Mouse (Mus musculus) MEL (cell line): Measurements from ENCODE around the gene Zfp319. TPM values are rescaled to one million over a fixed set of nuclear protein-coding genes. Genes with fewer than 3 reads are reported as not detected.
"Not testable (repeated sequence)": the region's sequence is repeated elsewhere in the genome, so short reads cannot be mapped to it uniquely, and the experiment has no call there.

Experiments used
- DNase-seq: peaks from one replicate; pipeline ENCODE4 v3.0.0; 2011; ENCODE audit warnings: low read depth, low spot score
- H3K27ac ChIP-seq: 2 replicates; pipeline ENCODE4 v1.5.1; 2012; ENCODE audit warnings: low read depth, mild to moderate bottlenecking, control low read depth, low read length, moderate library complexity; ENCODE audit not compliant: control insufficient read depth
- H3K27me3 ChIP-seq, 2 experiments: fragments of 150-350 bp in 1 of 2; sonication (generic) in 1 of 2; 2 replicates each; pipeline ENCODE4 v1.6.1; 2012; ENCODE audit warnings: low read length in 2 of 2, mild to moderate bottlenecking in 2 of 2, improper control_type of control experiment in 1 of 2, moderate library complexity in 1 of 2; ENCODE audit not compliant: insufficient read depth in 2 of 2, control insufficient read depth in 1 of 2
- H3K36me3 ChIP-seq, 2 experiments: 2 replicates each; pipeline ENCODE4 v1.6.1; 2012 to 2014; ENCODE audit warnings: low read length in 2 of 2, improper control_type of control experiment in 1 of 2, inconsistent platforms in 1 of 2, mild to moderate bottlenecking in 1 of 2; ENCODE audit not compliant: insufficient read depth in 2 of 2, control insufficient read depth in 1 of 2
- H3K4me1 ChIP-seq, 2 experiments: fragments of 150-350 bp in 1 of 2; sonication (generic) in 1 of 2; 2 replicates each; pipeline ENCODE4 v1.6.1; 2012; ENCODE audit warnings: low read length in 2 of 2, improper control_type of control experiment in 1 of 2, mild to moderate bottlenecking in 1 of 2; ENCODE audit not compliant: insufficient read depth in 2 of 2, control insufficient read depth in 1 of 2
- H3K4me3 ChIP-seq, 2 experiments: fragments of 150-350 bp in 1 of 2; sonication (generic) in 1 of 2; 2 replicates each; pipeline ENCODE4 v1.5.1; 2012; ENCODE audit warnings: low read depth in 2 of 2, low read length in 2 of 2, mild to moderate bottlenecking in 2 of 2, moderate library complexity in 2 of 2, control low read depth in 1 of 2, improper control_type of control experiment in 1 of 2; ENCODE audit not compliant: control insufficient read depth in 1 of 2, insufficient read depth in 1 of 2
- H3K79me2 ChIP-seq: 2 replicates; pipeline ENCODE4 v1.6.1; 2012; ENCODE audit warnings: mild to moderate bottlenecking, low read length, moderate library complexity; ENCODE audit not compliant: control insufficient read depth, poor library complexity, insufficient read depth
- H3K9ac ChIP-seq: 2 replicates; pipeline ENCODE4 v1.6.1; 2012; ENCODE audit warnings: low read depth, mild to moderate bottlenecking, control low read depth, low read length, moderate library complexity; ENCODE audit not compliant: control insufficient read depth, poor library complexity, severe bottlenecking
- H3K9me3 ChIP-seq: fragments of 150-350 bp; sonication (generic); replicated peaks from 2 replicates; pipeline ENCODE4 v1.6.1; 2012; ENCODE audit warnings: mild to moderate bottlenecking, low read length, improper control_type of control experiment, moderate library complexity; ENCODE audit not compliant: insufficient read depth
- BHLHE40 ChIP-seq: IDR thresholded peaks from 2 replicates; pipeline ENCODE4 v1.6.1; 2012; ENCODE audit warnings: low read depth, mild to moderate bottlenecking, inconsistent platforms, low read length, improper control_type of control experiment, borderline replicate concordance
- CHD1 ChIP-seq: IDR thresholded peaks from 2 replicates; pipeline ENCODE4 v1.6.1; 2012; ENCODE audit warnings: low read depth, mild to moderate bottlenecking, inconsistent platforms, low read length, improper control_type of control experiment
- ETS1 ChIP-seq: IDR thresholded peaks from 2 replicates; pipeline ENCODE4 v1.6.1; 2012; ENCODE audit warnings: low read depth, mild to moderate bottlenecking, inconsistent platforms, low read length, improper control_type of control experiment, moderate library complexity
- GABPA ChIP-seq: IDR thresholded peaks from 2 replicates; pipeline ENCODE4 v1.6.1; 2012; ENCODE audit warnings: low read depth, mild to moderate bottlenecking, inconsistent platforms, low read length, improper control_type of control experiment, moderate library complexity
- JUND ChIP-seq: IDR thresholded peaks from 2 replicates; pipeline ENCODE4 v1.6.1; 2011; ENCODE audit warnings: low read depth, mild to moderate bottlenecking, improper control_type of control experiment, low read length
- KAT2A ChIP-seq: conservative IDR thresholded peaks from 2 replicates; pipeline ENCODE4 v1.6.1; 2012; ENCODE audit warnings: low read depth, low read length, improper control_type of control experiment, inconsistent platforms
- MAFK ChIP-seq: IDR thresholded peaks from 2 replicates; pipeline ENCODE4 v1.6.1; 2011; ENCODE audit warnings: low read depth, mild to moderate bottlenecking, low read length, improper control_type of control experiment, borderline replicate concordance
- MYB ChIP-seq: IDR thresholded peaks from 2 replicates; pipeline ENCODE4 v1.6.1; 2011; ENCODE audit warnings: mild to moderate bottlenecking, low read depth, low read length, improper control_type of control experiment
- MYC ChIP-seq: IDR thresholded peaks from 2 replicates; pipeline ENCODE4 v1.6.1; 2011; ENCODE audit warnings: low read depth, mild to moderate bottlenecking, low read length, improper control_type of control experiment, moderate library complexity
- NELFE ChIP-seq: IDR thresholded peaks from 2 replicates; pipeline ENCODE4 v1.6.1; 2011; ENCODE audit warnings: low read depth, low read length, improper control_type of control experiment
- RAD21 ChIP-seq: IDR thresholded peaks from 2 replicates; pipeline ENCODE4 v1.6.1; 2011; ENCODE audit warnings: mild to moderate bottlenecking, low read depth, low read length, improper control_type of control experiment
- SMC3 ChIP-seq: IDR thresholded peaks from 2 replicates; pipeline ENCODE4 v1.6.1; 2011; ENCODE audit warnings: low read depth, low read length, improper control_type of control experiment
- UBTF ChIP-seq: IDR thresholded peaks from 2 replicates; pipeline ENCODE4 v1.6.1; 2012; ENCODE audit warnings: low read depth, mild to moderate bottlenecking, inconsistent platforms, low read length, improper control_type of control experiment, moderate library complexity, borderline replicate concordance; ENCODE audit not compliant: insufficient read depth
- USF1 ChIP-seq: IDR thresholded peaks from 2 replicates; pipeline ENCODE4 v1.6.1; 2014; ENCODE audit warnings: low read depth, mild to moderate bottlenecking, inconsistent platforms, low read length, improper control_type of control experiment, moderate library complexity
- USF2 ChIP-seq, 2 experiments: IDR thresholded peaks; 2 replicates each; pipeline ENCODE4 v1.6.1; 2011 to 2012; ENCODE audit warnings: improper control_type of control experiment in 2 of 2, low read length in 2 of 2, borderline replicate concordance in 1 of 2, inconsistent platforms in 1 of 2, low read depth in 1 of 2, mild to moderate bottlenecking in 1 of 2; ENCODE audit not compliant: insufficient read depth in 1 of 2
- ZC3H11A ChIP-seq: IDR thresholded peaks from 2 replicates; pipeline ENCODE4 v1.6.1; 2012; ENCODE audit warnings: low read depth, mild to moderate bottlenecking, inconsistent platforms, low read length, improper control_type of control experiment
- ZKSCAN1 ChIP-seq: IDR thresholded peaks from 2 replicates; pipeline ENCODE4 v1.6.1; 2012; ENCODE audit warnings: low read depth, mild to moderate bottlenecking, inconsistent platforms, low read length, improper control_type of control experiment, moderate library complexity
- ZNF384 ChIP-seq: IDR thresholded peaks from 2 replicates; pipeline ENCODE4 v1.6.1; 2012; ENCODE audit warnings: low read depth, mild to moderate bottlenecking, inconsistent platforms, low read length, improper control_type of control experiment
- polyA plus RNA-seq, 2 experiments: library from polyadenylated mRNA; stranded (reverse) in 1 of 2; unstranded in 1 of 2; fragments of >175 nt in 1 of 2; fragments of >200 nt in 1 of 2; gene quantifications; 2 replicates each; pipeline versions ENCODE4 v1.2.1 to v1.2.4; 2012; ENCODE audit warnings: low replicate concordance in 2 of 2, low read depth in 1 of 2; ENCODE audit not compliant: insufficient read length in 2 of 2, insufficient read depth in 1 of 2, missing spikeins in 1 of 2
- total RNA-seq: library from RNA; depleted of rRNA; stranded (reverse); fragments of 300-350 nt; gene quantifications from 2 replicates; pipeline ENCODE4 v1.2.3, GENCODE M21; 2012

The Zfp319 gene
- total and polyA plus RNA-seq, 3 experiments = 2.0 to 4.8 TPM; not detected in 1

DNA sequence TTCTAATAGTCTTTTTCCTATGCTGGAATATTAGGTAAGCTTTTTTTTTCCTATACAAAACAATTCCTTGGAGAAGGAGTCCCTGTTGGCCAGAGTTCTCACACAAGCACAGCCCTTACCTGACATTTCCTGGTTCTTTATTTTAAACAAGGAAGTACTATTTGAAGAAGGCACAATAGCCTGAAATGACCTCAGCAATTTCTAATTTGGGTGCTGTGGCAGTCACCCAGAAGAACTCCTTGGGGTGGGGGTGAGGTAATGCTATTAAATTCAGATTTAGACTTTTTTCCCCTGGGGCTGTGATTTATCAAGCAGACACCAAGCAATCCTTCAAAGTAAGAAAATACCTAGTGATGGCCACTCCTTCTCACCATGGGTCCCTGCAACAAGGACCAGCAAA is 49.2 kb upstream of the Zfp319 start:
- no peaks in the 10 kb centered on the region for H3K36me3 ChIP-seq
- H3K27ac ChIP-seq = no peak overlapping the region
- no peak overlapping the region for H3K4me3 ChIP-seq
- H3K4me1 ChIP-seq = no peaks in the 10 kb centered on the region
- TF ChIP-seq USF2 (IDR thresholded peaks at IDR 0.05; ENCODE audit: borderline replicate concordance in 1 of 2, insufficient read depth in 1 of 2, low read depth in 1 of 2, low read length in 2 of 2) (no peak), MAFK (no peak), UBTF (no peak), GABPA (no peak), ZKSCAN1 (no peak), CHD1 (no peak)
- TF ChIP-seq, all 39 proteins: peak for 0
- Histone ChIP-seq H3K27me3 (peaks cover 2 to 3% of the 10 kb centered on the region in 2 experiments; a peak in 2 of 4 replicates), H3K79me2 (no peaks in the 10 kb centered on the region), H3K9me3 (no peaks in the 10 kb centered on the region), H3K9ac (no peak overlapping the region)
- DNase-seq = no peak

DNA sequence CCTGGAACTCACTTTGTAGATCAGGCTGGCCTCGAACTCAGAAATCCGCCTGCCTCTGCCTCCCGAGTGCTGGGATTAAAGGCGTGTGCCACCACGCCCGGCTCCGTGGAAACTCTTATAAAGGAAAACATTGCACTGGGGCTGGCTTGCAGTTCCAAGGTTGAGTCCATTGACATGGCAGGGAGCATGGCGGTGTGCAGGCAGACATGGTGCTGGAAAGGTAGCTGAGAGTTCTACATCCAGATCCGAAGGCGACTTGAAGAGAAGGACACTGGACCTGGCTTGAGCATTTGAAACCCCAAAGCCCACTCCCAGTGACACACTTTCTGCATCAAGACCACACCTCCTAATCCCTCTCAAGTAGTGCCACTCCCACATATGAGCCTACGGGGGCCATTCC is 47.2 kb upstream of the Zfp319 start:
- H3K27ac ChIP-seq, DNase-seq, H3K4me1 ChIP-seq, H3K79me2 ChIP-seq, H3K9ac ChIP-seq, H3K36me3 ChIP-seq, H3K4me3 ChIP-seq, H3K27me3 ChIP-seq, H3K9me3 ChIP-seq: not testable (repeated sequence)

DNA sequence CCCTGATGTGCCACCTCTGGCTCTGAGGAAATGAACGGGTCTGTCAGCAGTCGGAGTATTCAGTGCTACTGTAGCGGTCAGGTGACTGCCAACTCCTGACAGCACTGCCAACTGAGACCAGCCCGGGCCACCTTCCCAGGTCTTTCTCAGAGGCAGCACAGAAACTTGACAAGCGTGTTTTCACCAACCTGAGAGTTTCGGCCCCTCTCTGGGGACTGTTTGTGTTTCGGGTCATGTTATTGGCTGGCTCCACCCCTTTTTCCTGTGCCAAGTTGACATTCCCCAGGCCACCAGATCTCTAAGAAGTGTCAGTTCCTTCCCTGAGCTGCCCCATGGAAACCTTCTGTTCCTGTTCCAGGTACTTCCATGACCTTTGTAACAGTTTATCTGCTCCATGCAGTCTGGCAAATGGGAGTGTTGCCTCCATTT is 46.1 kb upstream of the Zfp319 start:
- H3K27me3 ChIP-seq = peaks cover 2 to 4% of the 10 kb centered on the region in 2 experiments; a peak in 3 of 4 replicates
- TF ChIP-seq KAT2A = no peak
- no peak for TF ChIP-seq ZNF384
- no peak for TF ChIP-seq NELFE
- TF ChIP-seq RAD21 = no peak
- TF ChIP-seq MYB = no peak
- no peak for TF ChIP-seq ETS1
- no peak for TF ChIP-seq ZC3H11A
- no peak for TF ChIP-seq USF1
- TF ChIP-seq BHLHE40 = no peak
- TF ChIP-seq SMC3 = no peak
- no peak for TF ChIP-seq JUND
- no peak for TF ChIP-seq MYC
- TF ChIP-seq CHD1 = no peak
- no peak for TF ChIP-seq ZKSCAN1
- H3K36me3 ChIP-seq = no peaks in the 10 kb centered on the region
- no peak overlapping the region for H3K4me3 ChIP-seq
- H3K9me3 ChIP-seq = no peaks in the 10 kb centered on the region
- H3K9ac ChIP-seq = no peak overlapping the region
- no peak overlapping the region for H3K27ac ChIP-seq
- no peaks in the 10 kb centered on the region for H3K4me1 ChIP-seq
- no peaks in the 10 kb centered on the region for H3K79me2 ChIP-seq
- DNase-seq = no peak
